Mouse (Mus musculus) T-helper 1 cell (primary cell): ENCODE measurements around the gene Cmtm7.

Experiments used
- in situ Hi-C: fragments of 300-600 bp; cut with MboI, MseI; formaldehyde crosslinking; loops from one replicate; pipeline ENCODE4 v1.15.1; 2025; ENCODE audit warnings: high pct_unique_total_duplicates

Gene Cmtm7

GRCm38 (mm10) chr9:114794491-114794890 is 12.8 kb upstream of the Cmtm7 start:
- in situ Hi-C loops, result no loop called here

- in situ Hi-C loops, result no loop called here
Observed at GRCm38 (mm10) chr9:114793764-114794295, 12.2 kb upstream of the Cmtm7 start.

GRCm38 (mm10) chr9:114789989-114790388 is 8.3 kb upstream of the Cmtm7 start:
- in situ Hi-C loops, result no loop called here

- in situ Hi-C loops, result no loop called here
Observed at GRCm38 (mm10) chr9:114789557-114789956, 7.9 kb upstream of the Cmtm7 start.

- in situ Hi-C loops, result no loop called here
Observed at GRCm38 (mm10) chr9:114788697-114789096, 7.0 kb upstream of the Cmtm7 start.

GRCm38 (mm10) chr9:114787716-114788115 is 6.1 kb upstream of the Cmtm7 start:
- in situ Hi-C loops, result no loop called here

- in situ Hi-C loops, result no loop called here
Observed at GRCm38 (mm10) chr9:114787134-114787533, 5.5 kb upstream of the Cmtm7 start.

- in situ Hi-C loops, result no loop called here
Observed at GRCm38 (mm10) chr9:114785432-114786125, 3.9 kb upstream of the Cmtm7 start.

GRCm38 (mm10) chr9:114780746-114781525 is 720 bp downstream of the Cmtm7 start:
- in situ Hi-C loops, result no loop called here

GRCm38 (mm10) chr9:114779984-114780745 is 1.5 kb downstream of the Cmtm7 start:
- in situ Hi-C loops, result no loop called here

- in situ Hi-C loops, result no loop called here
Observed at GRCm38 (mm10) chr9:114778877-114779276, 2.8 kb downstream of the Cmtm7 start.

GRCm38 (mm10) chr9:114778047-114778390 is 3.6 kb downstream of the Cmtm7 start:
- in situ Hi-C loops, result no loop called here

- in situ Hi-C loops, result no loop called here
Observed at GRCm38 (mm10) chr9:114777178-114778046, 4.2 kb downstream of the Cmtm7 start.

- in situ Hi-C loops, result no loop called here
Observed at GRCm38 (mm10) chr9:114776361-114776760, 5.3 kb downstream of the Cmtm7 start.

GRCm38 (mm10) chr9:114775272-114775671 is 6.4 kb downstream of the Cmtm7 start:
- in situ Hi-C loops, result no loop called here

GRCm38 (mm10) chr9:114774629-114775028 is 7.0 kb downstream of the Cmtm7 start:
- in situ Hi-C loops, result no loop called here

- in situ Hi-C loops, result no loop called here
Observed at GRCm38 (mm10) chr9:114771565-114771964, 10.1 kb downstream of the Cmtm7 start.

GRCm38 (mm10) chr9:114770224-114770623 is 11.4 kb downstream of the Cmtm7 start:
- in situ Hi-C loops, result no loop called here

GRCm38 (mm10) chr9:114768066-114768465 is 13.6 kb downstream of the Cmtm7 start:
- in situ Hi-C loops, result no loop called here

- in situ Hi-C loops, result no loop called here
Observed at GRCm38 (mm10) chr9:114767507-114767906, 14.1 kb downstream of the Cmtm7 start.

- in situ Hi-C loops, result no loop called here
Observed at GRCm38 (mm10) chr9:114767030-114767429, 14.6 kb downstream of the Cmtm7 start.
